Mouse (Mus musculus) ES-CJ7 (cell line): ENCODE data around the gene Mageb5.
"Not testable (repeated sequence)": the region's sequence is repeated elsewhere in the genome, so short reads cannot be mapped to it uniquely, and the experiment has no call there.

Experiments
- DNase-seq: peaks from one replicate; pipeline ENCODE4 v3.0.0; 2011; ENCODE audit warnings: low read depth, low spot score

Gene Mageb5

GRCm38 (mm10) chrX:91782918-91783317 lies at the start of gene Mageb5:
Mageb5 (minus strand) TSS chrX:91783018.
- DNase-seq: not testable (repeated sequence)

DNA sequence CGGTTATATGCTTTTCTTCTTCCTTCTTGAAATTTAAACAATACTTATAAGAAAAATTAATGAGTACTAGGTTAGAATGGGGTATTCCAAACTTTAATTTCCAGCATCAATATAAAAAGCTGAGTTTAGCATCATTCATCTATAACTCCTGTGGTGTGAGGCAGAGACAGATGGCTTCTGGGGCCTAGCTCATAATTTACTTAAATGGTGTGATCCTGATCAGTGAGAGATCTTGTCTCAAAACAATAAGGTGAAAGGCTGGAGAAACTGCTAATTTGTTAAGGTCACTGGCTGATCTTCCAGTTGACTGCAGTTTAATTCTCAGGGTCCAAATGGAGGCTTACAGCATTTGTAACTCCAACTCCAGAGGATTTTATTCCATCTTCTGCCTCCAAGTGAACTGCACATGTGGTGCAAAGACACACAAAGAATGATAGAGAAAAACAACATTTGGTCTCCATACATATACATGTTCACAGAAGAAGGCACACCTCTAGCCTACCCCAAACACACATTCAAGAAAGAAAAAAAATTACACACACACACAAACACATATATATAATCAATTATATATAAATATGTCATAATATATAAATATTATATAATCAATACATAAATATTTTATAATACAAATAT lies 23.1 kb downstream of the Mageb5 start:
- DNase-seq: not testable (repeated sequence)
